Mouse (Mus musculus) left cerebral cortex, postnatal 14 days (tissue): ENCODE results near the gene Prdx1. TPM values are rescaled to one million over a fixed set of nuclear protein-coding genes. Genes with fewer than 3 reads are reported as not detected.
"Not testable (repeated sequence)": the region's sequence is repeated elsewhere in the genome, so short reads cannot be mapped to it uniquely, and the experiment has no call there.

Experiments used
- DNase-seq, 2 experiments: peaks; one replicate each; pipeline ENCODE4 v3.0.0; 2021 to 2022; ENCODE audit warnings: low spot score in 2 of 2, mixed read lengths in 1 of 2
- intact Hi-C: fragments of 180-260 bp; cut with DNase I; formaldehyde crosslinking; loops from one replicate; pipeline ENCODE4 v1.15.1; 2025
- long read RNA-seq, 2 experiments: library from polyadenylated mRNA; stranded (forward); transcript quantifications; one replicate each; pipeline ENCODE4 v2.0.0; 2021
- total RNA-seq, 2 experiments: library from RNA; stranded (reverse); gene quantifications; 2 replicates each; pipeline ENCODE4 v1.2.3; 2021

The Prdx1 gene
- total RNA-seq: 100 to 1,000 TPM; 163 to 170 TPM
- long read RNA-seq, experiment 1, transcript Prdx1-201 (5 exons, 636 nt): minor isoform, 5 of 380 reads
- long read RNA-seq, experiment 1, transcript Prdx1-204 (6 exons, 2,294 nt): major isoform, 369 of 380 reads
- long read RNA-seq, experiment 1, partial matches to known transcripts: 1 of 380 reads
- long read RNA-seq, experiment 1, other reads (novel, unspliced or antisense): 4 of 380 reads
- long read RNA-seq, experiment 2, transcript Prdx1-204 (6 exons, 2,294 nt): major isoform, 261 of 267 reads
- long read RNA-seq, experiment 2, partial matches to known transcripts: 2 of 267 reads
- long read RNA-seq, experiment 2, other reads (novel, unspliced or antisense): 2 of 267 reads

- peak; percentile 88 to 95 for DNase-seq
- intact Hi-C loops: loop anchor here (5.0 kb wide), 1 partner anchor 38 kb away; no protein-coding TSS in a partner anchor
Observed at GRCm38 (mm10) chr4:116685402-116686061, at the start of gene Prdx1. Prdx1 (plus strand) TSS chr4:116685544.

- no peak for DNase-seq
- intact Hi-C loops: no loop called here
Observed at GRCm38 (mm10) chr4:116638821-116639220, 46.5 kb upstream of the Prdx1 start.

GRCm38 (mm10) chr4:116642071-116642470, 43.3 kb upstream of the Prdx1 start:
- intact Hi-C loops: no loop called here
- no peak for DNase-seq

GRCm38 (mm10) chr4:116644326-116644725, 41.0 kb upstream of the Prdx1 start:
- intact Hi-C loops: no loop called here
- DNase-seq: peak; percentile 14 to 44

- DNase-seq: no peak
- intact Hi-C loops: loop anchor here (5.0 kb wide), 1 partner anchor 42 kb away; the partner anchor contains the start of gene Prdx1
Observed at GRCm38 (mm10) chr4:116645624-116646023, 39.7 kb upstream of the Prdx1 start.

GRCm38 (mm10) chr4:116649411-116649810, 35.9 kb upstream of the Prdx1 start:
- no peak for DNase-seq
- intact Hi-C loops: loop anchor here (5.0 kb wide), 1 partner anchor 38 kb away; the partner anchor contains the start of gene Prdx1

- intact Hi-C loops: no loop called here
- DNase-seq: no peak
Observed at GRCm38 (mm10) chr4:116650365-116650764, 35.0 kb upstream of the Prdx1 start.

GRCm38 (mm10) chr4:116650924-116651796, 34.2 kb upstream of the Prdx1 start, which contains the start of gene Akr1a1:
Akr1a1 (minus strand) TSS chr4:116651680.
- intact Hi-C loops: no loop called here
- DNase-seq: peak; percentile 91 to 94

GRCm38 (mm10) chr4:116651797-116652135, 33.6 kb upstream of the Prdx1 start:
- intact Hi-C loops: no loop called here
- no peak for DNase-seq

- intact Hi-C loops: no loop called here
- DNase-seq: no peak
Observed at GRCm38 (mm10) chr4:116653228-116653627, 32.1 kb upstream of the Prdx1 start.

GRCm38 (mm10) chr4:116655100-116655499, 30.2 kb upstream of the Prdx1 start:
- intact Hi-C loops: no loop called here
- no peak for DNase-seq

- intact Hi-C loops: no loop called here
- no peak for DNase-seq
Observed at GRCm38 (mm10) chr4:116655658-116656057, 29.7 kb upstream of the Prdx1 start.

GRCm38 (mm10) chr4:116657971-116658370, 27.4 kb upstream of the Prdx1 start:
- no peak for DNase-seq
- intact Hi-C loops: no loop called here

- intact Hi-C loops: no loop called here
Observed at GRCm38 (mm10) chr4:116659474-116659873, 25.9 kb upstream of the Prdx1 start.

GRCm38 (mm10) chr4:116659916-116660315, 25.4 kb upstream of the Prdx1 start:
- DNase-seq, intact Hi-C loops: not testable (repeated sequence)

More at GRCm38 (mm10) chr4:116659474-116659873, 25.9 kb upstream of the Prdx1 start:
- DNase-seq: peak in 1 of 2 experiments; percentile 25

GRCm38 (mm10) chr4:116660829-116661228, 24.5 kb upstream of the Prdx1 start:
- intact Hi-C loops: no loop called here
- DNase-seq: no peak

GRCm38 (mm10) chr4:116661998-116662397, 23.3 kb upstream of the Prdx1 start:
- intact Hi-C loops: no loop called here
- DNase-seq: no peak

- intact Hi-C loops: no loop called here
- DNase-seq: no peak
Observed at GRCm38 (mm10) chr4:116666625-116667024, 18.7 kb upstream of the Prdx1 start.

- intact Hi-C loops: no loop called here
Observed at GRCm38 (mm10) chr4:116668145-116668544, 17.2 kb upstream of the Prdx1 start.

GRCm38 (mm10) chr4:116669291-116669690, 16.1 kb upstream of the Prdx1 start:
- intact Hi-C loops: no loop called here

More at GRCm38 (mm10) chr4:116668145-116668544, 17.2 kb upstream of the Prdx1 start:
- no peak for DNase-seq

More at GRCm38 (mm10) chr4:116669291-116669690, 16.1 kb upstream of the Prdx1 start:
- no peak for DNase-seq
